18 mouse cellular contexts compared by ENCODE assay signal in genomic region chr9:32971421-32971820, GRCm38 (mm10).
A peak's percentile ranks its signal among the peaks of the same experiment; 100 is the strongest.
DNase-seq lines count a peak whose midpoint lies in the region; ATAC-seq and TF ChIP-seq lines count a peak whose summit lies in the region.
"Had no signal": no experiment of that assay in that cellular context is flagged by ENCODE, and none has a peak within 500 bp of the region (broad histone marks: within the 10 kb centered on the region; RNA-seq: fewer than 3 reads in every experiment).

No protein-coding gene starts in this region.

- WGBS in midbrain, postnatal 0 days, result 85% methylated on average over 5 of the region's 5 CpGs
- 83% methylated on average over 5 of the region's 5 CpGs for WGBS in midbrain, embryonic 15.5 days
- WGBS in limb, embryonic 12.5 days, result 50% methylated on average over 5 of the region's 5 CpGs

- H3K9me3 ChIP-seq in midbrain, postnatal 0 days (ENCODE audit: low read length), result no peaks in the 10 kb centered on the region
- H3K9me3 ChIP-seq in midbrain, embryonic 15.5 days, result no peaks in the 10 kb centered on the region
- no peaks in the 10 kb centered on the region for H3K9me3 ChIP-seq in limb, embryonic 12.5 days
- H3K9me3 ChIP-seq: forebrain, embryonic 13.5 days; hindbrain, embryonic 10.5 days; liver, embryonic 12.5 days; midbrain, embryonic 12.5 days had no signal

- peak; percentile 7 to 13 for DNase-seq in gastrocnemius, adult 8-10 months (ENCODE audit: low spot score in 2 of 2)
- no peak for DNase-seq in gastrocnemius, postnatal 10 days
- DNase-seq in midbrain, postnatal 0 days (ENCODE audit: low spot score), result peak; percentile 15
- no peak for DNase-seq in right cerebral cortex, postnatal 10 days (ENCODE audit: low spot score in 2 of 2)
- DNase-seq: cerebellum, adult 2 months; kidney, postnatal 10 days; lung, postnatal 14 days; right cerebral cortex, adult 18-20 months; thymus, postnatal 25 days had no signal

- H3K27me3 ChIP-seq in midbrain, postnatal 0 days (ENCODE audit: insufficient read depth, low read length), result no peaks in the 10 kb centered on the region
- no peaks in the 10 kb centered on the region for H3K27me3 ChIP-seq in midbrain, embryonic 15.5 days (replicated peaks)
- H3K27me3 ChIP-seq in limb, embryonic 12.5 days, result no peaks in the 10 kb centered on the region
- H3K27me3 ChIP-seq: forebrain, embryonic 13.5 days; liver, embryonic 12.5 days; midbrain, embryonic 12.5 days had no signal

- no peak overlapping the region for H3K27ac ChIP-seq in midbrain, postnatal 0 days (ENCODE audit: low read depth, low read length)
- H3K27ac ChIP-seq in midbrain, embryonic 15.5 days, result no peak overlapping the region
- H3K27ac ChIP-seq in limb, embryonic 12.5 days, result peak overlapping the region; percentile 82
- H3K27ac ChIP-seq: forebrain, embryonic 13.5 days; hindbrain, embryonic 10.5 days; left cerebral cortex, adult 2 months; liver, embryonic 12.5 days; midbrain, embryonic 12.5 days had no signal

- H3K9ac ChIP-seq in midbrain, postnatal 0 days (replicated peaks; ENCODE audit: low read length, poor library complexity, severe bottlenecking), result no peak overlapping the region
- no peak overlapping the region for H3K9ac ChIP-seq in midbrain, embryonic 15.5 days
- no peak overlapping the region for H3K9ac ChIP-seq in limb, embryonic 12.5 days (replicated peaks)
- H3K9ac ChIP-seq: forebrain, embryonic 13.5 days; liver, embryonic 12.5 days; midbrain, embryonic 12.5 days had no signal

- no peak for ATAC-seq in midbrain, postnatal 0 days (ENCODE audit: low FRiP score)
- no peak for ATAC-seq in midbrain, embryonic 15.5 days (replicated peaks)
- ATAC-seq in limb, embryonic 12.5 days (ENCODE audit: insufficient number of reproducible peaks, insufficient read depth, low FRiP score, low TSS enrichment, low read depth), result no peak
- ATAC-seq in megakaryocyte-erythroid progenitor cell, adult 5-6 weeks (replicated peaks; ENCODE audit: low FRiP score, low TSS enrichment, poor library complexity, severe bottlenecking), result no peak
- ATAC-seq: forebrain, embryonic 13.5 days; inflammation-experienced regulatory T-cells, adult 6 months; liver, embryonic 12.5 days had no signal

- no peak overlapping the region for H3K4me2 ChIP-seq in midbrain, postnatal 0 days (ENCODE audit: low read depth, low read length, poor library complexity, severe bottlenecking)
- H3K4me2 ChIP-seq in midbrain, embryonic 15.5 days, result no peak overlapping the region
- no peak overlapping the region for H3K4me2 ChIP-seq in limb, embryonic 12.5 days
- H3K4me2 ChIP-seq: forebrain, embryonic 13.5 days; liver, embryonic 12.5 days; midbrain, embryonic 12.5 days had no signal

- H3K4me1 ChIP-seq in midbrain, postnatal 0 days (ENCODE audit: insufficient read depth, low read length), result no peaks in the 10 kb centered on the region
- no peaks in the 10 kb centered on the region for H3K4me1 ChIP-seq in midbrain, embryonic 15.5 days
- H3K4me1 ChIP-seq in limb, embryonic 12.5 days (replicated peaks), result peaks cover 42% of the 10 kb centered on the region
- H3K4me1 ChIP-seq: hindbrain, embryonic 10.5 days; liver, embryonic 12.5 days; midbrain, embryonic 12.5 days had no signal

- H3K36me3 ChIP-seq in midbrain, postnatal 0 days (ENCODE audit: insufficient read depth, low read length), result no peaks in the 10 kb centered on the region
- no peaks in the 10 kb centered on the region for H3K36me3 ChIP-seq in midbrain, embryonic 15.5 days (replicated peaks)
- H3K36me3 ChIP-seq in limb, embryonic 12.5 days, result no peaks in the 10 kb centered on the region
- H3K36me3 ChIP-seq: hindbrain, embryonic 10.5 days; liver, embryonic 12.5 days; midbrain, embryonic 12.5 days had no signal

- no peak overlapping the region for H3K4me3 ChIP-seq in midbrain, postnatal 0 days (ENCODE audit: low read depth, low read length)
- no peak overlapping the region for H3K4me3 ChIP-seq in midbrain, embryonic 15.5 days
- H3K4me3 ChIP-seq in limb, embryonic 12.5 days (replicated peaks), result no peak overlapping the region
- H3K4me3 ChIP-seq: forebrain, embryonic 13.5 days; hindbrain, embryonic 10.5 days; left cerebral cortex, adult 2 months; liver, embryonic 12.5 days; midbrain, embryonic 12.5 days had no signal

- no peak for TF ChIP-seq CTCF in midbrain, postnatal 0 days (IDR thresholded peaks at IDR 0.05)

Comparison
In these comparisons a context has a peak if more than half of its experiments do, and no peak if none do; other contexts are left out.
1. DNase-seq: peak in gastrocnemius, adult 8-10 months (2 of 2) and midbrain, postnatal 0 days (single experiment); none in gastrocnemius, postnatal 10 days (single experiment) and right cerebral cortex, postnatal 10 days (0 of 2).